Mouse (Mus musculus): ENCODE results near the gene Anks3. TPM values are rescaled to one million over a fixed set of nuclear protein-coding genes. Genes with fewer than 3 reads are reported as not detected.

Gene Anks3
- 100 to 1,000 TPM in 21 of 26 experiments, 10 to 100 TPM in 5; 82.2 to 241 (median 140) TPM for total RNA-seq (2018; cell fraction: chromatin; rRNA removed)
- 10 to 100 TPM in 11 of 26 experiments, 1 to 10 TPM in 15; 2.8 to 17.9 (median 9.8) TPM for total RNA-seq (2018; cell fraction: cytosol; rRNA removed)
- 100 to 1,000 TPM in 5 of 26 experiments, 10 to 100 TPM in 21; 35.6 to 129 (median 71.5) TPM for total RNA-seq (2018; cell fraction: nucleus; rRNA removed)
- 9.0 to 21.1 TPM (median 12.1 TPM) in 3 replicates for polyA plus RNA-seq (2018)

DNA sequence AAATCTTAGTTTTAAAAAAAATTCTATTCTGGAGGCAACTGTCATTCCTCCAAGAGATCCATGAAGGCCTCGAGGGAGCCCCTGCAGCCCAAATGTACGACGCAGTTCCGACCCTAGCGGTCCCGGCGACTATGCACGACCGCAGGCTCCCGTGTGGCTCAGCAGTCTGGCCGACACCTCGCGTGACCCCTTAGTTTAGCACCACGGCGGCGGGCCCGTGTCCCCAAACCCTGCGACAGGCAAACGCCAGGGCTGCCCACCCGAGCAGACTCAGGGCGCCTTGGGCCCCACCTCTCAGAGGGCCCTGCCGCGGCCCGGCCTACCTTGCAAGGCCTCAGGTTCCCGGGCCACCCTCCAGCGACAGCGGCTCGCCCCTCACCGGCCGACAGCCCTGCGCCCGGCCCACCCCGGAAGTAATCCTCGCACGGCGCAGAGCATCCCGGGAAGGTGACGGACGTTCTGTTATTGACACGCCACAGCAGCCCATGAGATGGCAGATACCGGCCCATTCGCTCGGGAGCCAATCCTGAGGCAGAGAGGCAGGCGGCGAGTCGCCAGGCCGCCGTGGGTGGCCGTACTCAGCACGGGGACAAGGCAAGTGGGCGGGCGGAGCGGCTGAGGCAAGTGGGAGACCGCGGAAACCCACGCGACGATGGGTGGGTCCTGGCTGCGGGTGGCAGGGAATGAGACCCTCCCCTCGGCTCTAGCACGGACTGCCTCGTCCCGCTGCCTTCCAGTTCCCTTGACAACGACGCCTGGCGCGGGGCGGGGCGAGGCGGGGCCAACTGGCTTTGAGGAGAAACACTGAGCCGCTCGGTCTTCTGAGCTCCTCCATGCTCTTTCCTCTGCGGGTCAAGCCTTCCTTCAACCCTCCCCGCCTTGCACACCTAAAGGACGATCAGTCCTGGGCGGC, at the start of gene Anks3:
TSS of gene Anks3 (minus strand) at position 409 of the 913 bp plus-strand sequence.
- H3K4me3 ChIP-seq (ENCODE audit: inconsistent target), result peak within 1 kb of the TSS; percentile 65
- peaks cover 45% of the 10 kb centered on the region for H3K79me2 ChIP-seq (ENCODE audit: inconsistent target)
- 1% methylated on average over 69 of the region's 76 CpGs for WGBS (ENCODE audit: missing documents)
- peak within 1 kb of the TSS; percentile 51 for H3K27ac ChIP-seq
- no peaks in the 10 kb centered on the region for H3K36me3 ChIP-seq (ENCODE audit: inconsistent target)

DNA sequence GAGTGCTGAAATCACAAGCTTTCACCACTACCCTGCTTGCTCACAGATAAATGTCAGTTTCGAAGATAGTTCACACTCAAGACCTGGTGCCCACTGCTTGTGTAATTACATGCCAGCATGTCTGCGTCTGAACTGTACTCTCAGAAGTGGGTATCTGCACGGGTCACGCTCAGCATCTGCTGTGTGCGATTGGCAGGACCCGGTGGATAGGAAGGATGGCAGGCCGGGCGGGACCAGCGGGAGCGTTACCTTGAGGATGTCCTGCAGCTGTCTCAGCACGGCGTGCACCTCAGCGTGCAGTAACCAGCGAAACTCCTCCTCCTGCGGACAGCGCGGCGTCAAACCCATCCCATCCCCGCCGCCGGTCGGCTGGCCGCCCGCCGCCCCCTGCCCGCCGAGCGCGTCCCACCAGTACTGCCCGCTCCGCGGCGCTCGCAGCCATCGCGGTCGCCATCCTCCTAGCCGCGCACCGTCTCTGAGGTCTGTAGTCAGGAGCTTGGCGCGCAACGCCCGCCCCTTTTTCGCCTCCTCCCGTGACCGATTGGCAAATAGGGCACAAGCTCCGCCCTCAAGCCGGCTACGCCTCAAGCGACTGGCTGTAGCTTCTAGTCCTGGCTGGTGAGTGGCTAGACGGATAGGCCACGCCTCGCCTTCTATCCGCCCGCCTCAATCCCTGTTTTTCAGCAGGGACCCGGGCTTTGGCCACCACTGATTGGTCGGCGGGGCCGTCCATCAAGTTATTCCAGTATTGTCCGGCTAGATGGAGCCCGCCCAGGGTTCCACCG, 49.2 kb upstream of the Anks3 start, which contains the start of gene Rogdi:
TSS of gene Rogdi (minus strand) at position 500 of the 785 bp plus-strand sequence.
- peak within 1 kb of the TSS; percentile 37 for H3K4me3 ChIP-seq (ENCODE audit: inconsistent target)
- peaks cover 34% of the 10 kb centered on the region for H3K36me3 ChIP-seq (ENCODE audit: inconsistent target)
- no peaks in the 10 kb centered on the region for H3K79me2 ChIP-seq (ENCODE audit: inconsistent target)
- WGBS (ENCODE audit: missing documents), result under 1% methylated on average over 63 of the region's 63 CpGs
- H3K27ac ChIP-seq, result no peak within 1 kb of the TSS

DNA sequence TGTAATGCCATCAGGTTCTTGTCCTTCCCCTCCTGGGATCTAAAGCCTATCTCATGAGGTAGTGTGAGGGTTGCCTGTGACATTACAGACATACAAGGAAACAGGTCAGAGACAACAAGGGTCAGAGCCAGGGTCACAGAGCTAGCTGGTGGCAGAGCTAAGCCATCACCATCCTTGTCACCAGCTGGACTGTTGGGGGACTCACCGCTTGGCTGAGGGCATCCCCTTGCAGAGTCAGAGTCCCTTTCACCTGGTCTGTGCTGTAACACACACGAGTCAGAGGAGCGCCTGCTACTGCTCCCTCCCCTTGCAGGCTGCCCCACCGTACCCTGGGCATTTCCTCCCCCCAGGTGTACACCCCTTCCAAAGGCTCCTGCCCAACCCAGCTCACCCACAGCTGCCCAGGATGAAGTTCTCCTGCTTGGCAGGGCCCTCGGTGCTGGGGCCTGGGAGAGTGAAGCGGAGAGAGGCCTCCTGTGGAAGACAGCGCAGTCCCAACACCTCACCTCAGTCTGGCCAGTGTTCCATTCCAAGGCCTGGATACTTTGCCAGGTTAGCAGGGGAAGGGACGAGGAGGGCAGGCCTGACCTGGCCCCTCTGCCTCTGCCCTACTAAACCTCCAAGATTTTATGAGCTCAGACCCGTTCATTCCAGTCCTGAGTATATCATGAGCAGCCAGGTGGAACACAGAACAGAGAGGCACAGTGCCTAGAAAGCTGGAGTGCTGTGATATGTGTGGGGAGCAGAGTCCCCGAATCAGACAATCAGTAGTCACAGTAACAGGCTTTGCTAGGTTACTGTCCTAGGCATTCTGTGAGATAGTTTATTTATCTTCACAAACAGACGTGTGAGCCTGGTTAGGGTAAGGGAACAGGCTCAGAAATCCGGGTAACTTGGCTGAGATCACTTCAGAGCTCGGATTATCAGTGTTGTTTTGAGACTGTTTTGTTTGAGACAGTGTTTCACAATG, 48.3 kb upstream of the Anks3 start:
- H3K79me2 ChIP-seq (ENCODE audit: inconsistent target), result no peaks in the 10 kb centered on the region
- H3K4me3 ChIP-seq (ENCODE audit: inconsistent target), result peak overlapping the region; percentile 37; the same call in 1 of the 2 replicates
- H3K27ac ChIP-seq, result no peak overlapping the region
- peaks cover 25% of the 10 kb centered on the region for H3K36me3 ChIP-seq (ENCODE audit: inconsistent target)
- WGBS (ENCODE audit: missing documents), result 66% methylated on average over 13 of the region's 13 CpGs

DNA sequence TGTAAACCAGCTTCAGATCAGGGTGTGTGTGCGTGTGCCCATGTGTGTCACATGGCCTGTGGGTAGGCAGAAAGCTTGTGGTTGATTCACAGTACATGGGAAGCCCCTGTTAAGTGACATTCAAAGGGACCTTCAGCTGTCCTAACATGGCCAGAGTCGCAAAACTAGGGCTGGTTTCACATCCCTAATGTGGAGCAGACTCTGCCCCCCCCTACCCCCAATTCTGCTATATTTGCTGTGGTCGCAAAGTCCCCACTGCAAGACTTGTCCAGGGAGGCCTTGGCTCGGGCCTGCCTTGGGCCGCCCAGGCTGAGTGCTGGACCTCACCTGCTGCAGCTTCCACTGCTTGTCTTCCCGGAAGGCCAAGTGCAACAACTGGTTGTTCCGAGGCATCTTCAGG, 47.3 kb upstream of the Anks3 start:
- WGBS (ENCODE audit: missing documents), result 20% methylated on average over 6 of the region's 7 CpGs
- H3K4me3 ChIP-seq (ENCODE audit: inconsistent target), result no peak overlapping the region
- H3K27ac ChIP-seq, result 0 out of 2 replicates have a peak overlapping the region, but pooled peaks have one; percentile 7
- peaks cover 15% of the 10 kb centered on the region; the same call in 1 of the 2 replicates for H3K36me3 ChIP-seq (ENCODE audit: inconsistent target)
- H3K79me2 ChIP-seq (ENCODE audit: inconsistent target), result no peaks in the 10 kb centered on the region

DNA sequence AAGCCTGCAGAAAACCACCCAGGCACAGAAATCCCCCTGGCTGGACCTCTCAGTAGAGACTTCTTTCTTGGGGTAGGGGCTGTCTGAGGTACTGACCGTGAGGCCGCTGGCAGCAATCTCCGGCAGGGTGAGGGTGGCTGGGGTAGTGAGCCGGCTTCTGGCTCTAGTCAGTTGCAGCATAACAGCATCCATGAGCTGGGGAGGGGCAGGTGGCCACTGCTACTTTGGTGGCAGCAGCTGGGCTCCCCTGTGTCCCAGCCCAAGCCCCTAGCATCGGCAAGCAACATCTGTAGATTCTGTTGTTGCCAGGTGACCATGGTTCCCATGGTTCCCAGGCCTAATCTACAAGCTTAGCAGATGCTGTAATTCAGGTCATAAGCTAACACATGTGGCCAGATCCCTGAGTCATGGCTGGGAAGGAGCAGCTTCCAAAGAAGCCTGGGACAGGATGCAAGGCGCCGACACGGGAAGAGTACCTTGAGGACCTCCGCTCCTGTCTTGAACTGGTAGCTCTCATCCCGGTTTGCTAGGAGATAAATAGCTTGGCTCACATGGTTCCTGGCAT, 46.4 kb upstream of the Anks3 start:
- peaks cover 7% of the 10 kb centered on the region; the same call in 1 of the 2 replicates for H3K36me3 ChIP-seq (ENCODE audit: inconsistent target)
- H3K27ac ChIP-seq, result no peak overlapping the region
- no peak overlapping the region for H3K4me3 ChIP-seq (ENCODE audit: inconsistent target)
- 96% methylated on average over 10 of the region's 10 CpGs for whole genome bisulfite sequencing (ENCODE audit: missing documents)
- H3K79me2 ChIP-seq (ENCODE audit: inconsistent target), result no peaks in the 10 kb centered on the region

DNA sequence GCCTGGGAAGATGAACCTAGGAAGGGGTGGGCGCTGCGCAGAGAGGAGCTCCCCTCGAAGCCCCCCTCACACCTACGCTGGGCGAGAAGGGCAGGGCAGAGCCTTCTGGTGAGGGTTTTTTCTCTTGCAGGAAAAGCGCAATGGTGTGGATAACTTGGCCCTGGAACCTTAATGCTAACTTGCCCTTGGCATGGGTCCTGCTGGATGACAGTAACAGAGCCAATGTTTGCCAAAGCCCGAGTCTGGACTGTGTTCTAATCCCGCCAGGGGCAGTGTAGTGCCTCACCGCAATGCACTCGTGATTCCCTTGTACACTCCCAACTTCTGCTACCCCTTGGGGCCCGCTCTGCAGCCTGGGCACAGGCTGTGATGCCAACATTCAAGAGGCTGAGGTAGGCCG, 44.1 kb upstream of the Anks3 start:
- 95% methylated on average over 12 of the region's 12 CpGs for WGBS (ENCODE audit: missing documents)
- H3K79me2 ChIP-seq (ENCODE audit: inconsistent target), result no peaks in the 10 kb centered on the region

DNA sequence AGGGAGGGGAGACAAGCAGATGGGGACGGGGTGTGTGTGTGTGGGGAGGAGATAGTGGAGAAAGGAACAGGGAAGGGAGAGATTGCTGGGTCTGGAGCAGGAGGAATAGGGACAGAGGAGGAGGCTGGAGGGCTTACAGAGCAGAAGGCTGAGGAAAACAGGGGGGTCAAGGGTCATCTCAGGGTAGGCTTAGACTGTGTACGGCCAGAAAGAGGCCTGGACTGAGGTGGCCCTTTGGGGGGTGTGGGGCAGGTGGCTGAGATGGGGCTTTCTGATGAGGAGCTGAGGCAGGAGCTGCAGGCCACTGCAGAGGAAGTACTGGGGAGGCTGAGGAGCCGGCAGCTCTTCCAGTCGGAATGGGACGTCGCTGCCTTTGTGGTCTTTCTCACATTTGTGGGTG, 43.5 kb upstream of the Anks3 start:
- 96% methylated on average over 6 of the region's 6 CpGs for WGBS (ENCODE audit: missing documents)
- Histone ChIP-seq H3K27ac (no peak overlapping the region), H3K79me2 (ENCODE audit: inconsistent target) (no peaks in the 10 kb centered on the region), H3K4me3 (ENCODE audit: inconsistent target) (no peak overlapping the region), H3K36me3 (ENCODE audit: inconsistent target) (no peaks in the 10 kb centered on the region)

More for the DNA sequence above, 44.1 kb upstream of the Anks3 start:
- no peaks in the 10 kb centered on the region for H3K36me3 ChIP-seq (ENCODE audit: inconsistent target)
- no peak overlapping the region for H3K4me3 ChIP-seq (ENCODE audit: inconsistent target)
- H3K27ac ChIP-seq, result no peak overlapping the region

DNA sequence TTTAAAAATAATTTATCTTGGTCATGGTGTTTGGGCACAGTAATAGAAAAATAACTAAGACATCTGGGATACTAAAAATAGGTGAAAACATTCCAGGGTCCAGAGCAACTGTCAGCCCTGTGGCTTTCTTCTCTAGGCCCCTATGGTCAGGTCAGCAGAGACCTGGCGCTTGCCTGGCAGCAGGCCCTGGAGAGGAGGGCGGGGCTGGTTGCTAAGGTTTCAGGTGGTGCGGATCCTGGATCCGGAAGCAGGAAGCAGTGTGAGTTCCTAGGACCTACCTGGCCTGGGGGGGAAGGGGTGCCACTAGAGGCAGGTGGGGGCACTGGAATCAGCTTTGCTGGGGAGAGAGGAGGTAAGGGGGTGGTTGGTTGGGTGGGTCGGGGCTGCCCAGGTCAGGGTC, 43.1 kb upstream of the Anks3 start, which contains the start of gene Smim22:
TSS of gene Smim22 (plus strand) at position 222 of the 400 bp plus-strand sequence.
- WGBS (ENCODE audit: missing documents), result 100% methylated on average over 3 of the region's 5 CpGs
- Histone ChIP-seq H3K4me3 (ENCODE audit: inconsistent target) (no peak within 1 kb of the TSS), H3K79me2 (ENCODE audit: inconsistent target) (no peaks in the 10 kb centered on the region), H3K27ac (no peak within 1 kb of the TSS), H3K36me3 (ENCODE audit: inconsistent target) (no peaks in the 10 kb centered on the region)

DNA sequence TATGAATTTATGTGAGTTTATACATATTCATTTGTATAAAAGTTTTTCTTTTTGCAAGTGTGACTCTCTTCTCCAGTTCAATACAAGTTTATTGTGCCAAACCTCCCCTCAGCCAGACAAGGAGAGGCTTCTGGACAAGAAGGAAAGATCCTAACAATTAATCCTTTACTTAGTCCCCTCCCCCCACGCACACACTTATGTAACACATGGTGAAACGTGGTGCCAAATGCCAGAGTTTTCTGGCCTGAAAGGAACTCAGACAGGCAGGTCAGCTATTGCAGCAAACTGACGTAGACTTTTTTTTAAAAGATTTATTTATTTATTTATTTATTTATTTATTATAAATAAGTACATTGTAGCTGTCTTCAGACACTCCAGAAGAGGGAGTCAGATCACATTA, 36.6 kb upstream of the Anks3 start:
- H3K79me2 ChIP-seq (ENCODE audit: inconsistent target), result no peaks in the 10 kb centered on the region
- 36% methylated on average over 2 of the region's 3 CpGs for WGBS (ENCODE audit: missing documents)
- no peak overlapping the region for H3K27ac ChIP-seq
- no peaks in the 10 kb centered on the region for H3K36me3 ChIP-seq (ENCODE audit: inconsistent target)
- H3K4me3 ChIP-seq (ENCODE audit: inconsistent target), result no peak overlapping the region

DNA sequence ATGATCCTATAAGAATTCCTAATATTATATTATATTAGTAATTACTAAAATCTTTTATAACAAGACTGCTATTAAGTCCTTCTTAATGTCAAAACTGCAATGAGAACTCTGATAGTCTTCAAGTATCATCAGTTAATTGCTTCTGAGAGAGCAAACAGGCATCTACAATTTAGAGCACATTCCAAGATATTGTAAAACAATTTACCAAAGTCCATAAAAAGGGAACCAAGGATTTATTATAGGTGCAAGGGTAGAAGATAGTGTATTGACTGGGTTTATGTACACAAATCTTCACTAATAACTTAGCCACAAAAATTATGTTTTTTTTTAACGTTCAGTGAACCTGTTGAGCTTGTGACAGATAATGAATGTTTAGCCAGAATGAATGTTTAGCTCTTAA, 35.0 kb upstream of the Anks3 start:
- 86% methylated on average over 1 of the region's 1 CpGs for WGBS (ENCODE audit: missing documents)
- Histone ChIP-seq H3K79me2 (ENCODE audit: inconsistent target) (no peaks in the 10 kb centered on the region), H3K27ac (no peak overlapping the region), H3K4me3 (ENCODE audit: inconsistent target) (no peak overlapping the region), H3K36me3 (ENCODE audit: inconsistent target) (no peaks in the 10 kb centered on the region)

DNA sequence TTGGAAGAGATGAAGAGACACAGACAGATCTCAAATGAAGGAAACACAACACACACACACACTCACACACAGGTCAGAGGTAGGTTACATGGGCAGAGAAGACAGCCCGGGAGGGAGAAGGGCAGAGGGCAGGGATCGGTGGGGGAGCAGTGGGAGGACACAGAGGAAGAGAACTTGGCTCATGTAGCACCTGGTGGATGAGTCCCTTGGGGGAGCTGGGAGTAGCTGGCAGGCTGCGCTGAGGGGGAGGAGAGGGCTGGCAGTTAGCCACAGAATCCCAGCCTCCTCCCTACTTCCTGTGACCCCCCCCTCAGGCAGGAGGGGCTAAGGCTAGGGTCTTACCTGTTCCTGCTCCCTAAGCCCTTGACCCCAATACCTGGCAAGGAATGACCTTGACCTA, 33.5 kb upstream of the Anks3 start, which contains the start of gene Sept12:
TSS of gene Sept12 (minus strand) at position 300 of the 400 bp plus-strand sequence.
- Histone ChIP-seq H3K4me3 (ENCODE audit: inconsistent target) (no peak within 1 kb of the TSS), H3K36me3 (ENCODE audit: inconsistent target) (no peaks in the 10 kb centered on the region), H3K79me2 (ENCODE audit: inconsistent target) (no peaks in the 10 kb centered on the region), H3K27ac (no peak within 1 kb of the TSS)
- WGBS (ENCODE audit: missing documents), result 54% methylated on average over 3 of the region's 3 CpGs

DNA sequence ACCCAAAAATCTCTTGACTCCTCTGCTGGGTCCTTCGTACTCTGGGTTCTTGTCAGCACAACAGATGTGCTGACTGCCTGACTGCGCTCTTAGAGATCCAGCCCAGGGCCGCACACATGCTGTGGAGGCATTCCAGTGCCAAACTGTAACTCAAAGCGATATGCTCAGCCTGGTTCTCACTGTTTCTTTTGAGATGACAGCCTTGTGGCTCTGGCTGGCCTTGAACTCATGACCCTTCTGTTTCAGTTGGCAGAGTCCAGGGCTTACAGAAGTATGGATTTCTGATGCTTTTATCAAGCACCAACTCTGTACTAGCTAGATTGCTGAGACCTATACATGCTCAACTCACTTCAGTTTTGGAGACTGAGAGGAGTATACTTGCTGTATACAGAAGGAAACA, 29.3 kb upstream of the Anks3 start:
- H3K36me3 ChIP-seq (ENCODE audit: inconsistent target), result no peaks in the 10 kb centered on the region
- 95% methylated on average over 4 of the region's 4 CpGs for WGBS (ENCODE audit: missing documents)
- H3K27ac ChIP-seq, result no peak overlapping the region
- H3K79me2 ChIP-seq (ENCODE audit: inconsistent target), result no peaks in the 10 kb centered on the region
- H3K4me3 ChIP-seq (ENCODE audit: inconsistent target), result no peak overlapping the region

DNA sequence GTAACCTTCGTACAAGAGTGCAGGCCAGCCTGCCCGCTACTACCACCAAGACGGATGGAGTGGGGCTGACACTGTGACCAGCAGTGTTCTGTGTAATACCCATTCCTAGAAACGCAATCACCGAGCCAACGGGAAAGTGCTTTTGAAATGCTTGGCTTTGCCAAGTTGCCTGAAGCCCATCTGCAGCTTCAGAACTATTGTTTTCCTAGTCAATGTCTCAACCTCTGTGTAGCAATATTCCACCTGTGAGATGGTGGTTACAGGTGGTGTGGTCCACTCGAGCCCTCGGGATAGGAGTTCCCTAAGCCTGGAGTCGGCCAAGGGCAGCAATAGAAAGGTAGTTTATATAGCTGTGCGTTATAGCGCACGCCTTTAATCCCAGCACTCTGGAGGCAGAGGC, 20.7 kb upstream of the Anks3 start:
- Histone ChIP-seq H3K79me2 (ENCODE audit: inconsistent target) (no peaks in the 10 kb centered on the region), H3K27ac (no peak overlapping the region), H3K4me3 (ENCODE audit: inconsistent target) (no peak overlapping the region), H3K36me3 (ENCODE audit: inconsistent target) (no peaks in the 10 kb centered on the region)
- 94% methylated on average over 10 of the region's 12 CpGs for WGBS (ENCODE audit: missing documents)

Data from macrophage (primary cell).